Mouse (Mus musculus) ZHBTc4 (cell line): ENCODE data around the gene Cfap299.
A peak's percentile ranks its signal among the peaks of the same experiment; 100 is the strongest.

Experiments
- DNase-seq: peaks from one replicate; pipeline ENCODE4 v3.0.0-alpha.2; 2011; ENCODE audit warnings: low read depth, low spot score

Cfap299 gene

DNA sequence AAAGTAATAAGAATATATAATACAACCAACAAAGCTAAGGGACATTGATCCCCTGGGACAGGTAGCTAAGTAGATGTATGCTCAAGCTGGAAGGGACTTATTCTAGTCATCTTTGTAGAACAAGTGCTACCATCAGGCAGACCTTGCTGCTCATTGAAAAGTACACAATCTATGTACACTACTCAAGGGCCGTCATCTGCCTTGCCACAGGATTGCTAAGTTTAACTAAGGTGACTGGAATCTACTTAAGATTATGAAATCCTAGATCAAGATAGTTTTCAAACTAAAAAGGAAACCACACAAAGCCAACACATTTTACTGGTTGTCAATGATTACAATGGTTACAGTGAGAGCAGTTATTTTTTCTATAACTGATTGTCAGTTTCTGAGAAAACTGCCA is 483.3 kb downstream of the Cfap299 start:
- no peak for DNase-seq

DNA sequence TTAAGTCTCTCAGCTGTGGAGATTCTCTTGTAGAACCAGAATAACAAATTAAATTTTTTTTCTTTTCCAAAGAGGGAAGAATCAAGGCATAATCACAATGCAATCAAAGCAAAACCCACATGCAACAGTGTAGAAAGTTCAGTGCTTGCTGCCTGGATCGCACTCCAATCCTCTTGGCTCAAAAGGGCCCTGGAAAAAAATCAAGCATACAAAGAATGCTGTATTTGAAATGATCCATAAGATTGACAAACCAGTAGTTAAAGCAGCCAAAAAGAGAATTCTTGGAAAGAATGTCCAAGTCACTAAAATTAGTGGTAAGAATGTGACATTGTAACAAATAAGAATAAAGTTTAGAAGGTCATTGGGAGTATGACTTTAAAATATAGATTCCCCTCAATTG is 486.2 kb downstream of the Cfap299 start:
- DNase-seq = no peak

DNA sequence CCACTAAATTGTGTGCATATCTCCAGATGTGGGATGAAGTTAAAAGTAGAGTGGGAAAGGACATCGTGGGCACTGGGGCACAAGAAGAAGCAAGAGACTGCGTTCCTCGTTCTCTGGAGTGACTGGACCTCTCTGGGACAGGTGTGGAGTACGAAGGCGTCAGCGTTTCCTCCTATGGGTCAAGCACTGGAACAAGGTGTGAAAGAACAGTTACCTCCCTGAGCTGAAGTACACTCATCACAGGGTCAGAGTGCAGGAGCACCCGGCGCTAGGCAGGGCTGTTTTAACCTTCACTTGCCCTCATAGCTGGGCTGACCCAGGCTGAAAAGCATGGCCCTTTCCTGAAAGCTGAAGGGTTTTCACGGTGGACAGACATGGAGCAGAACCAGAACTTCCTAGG is 504.7 kb downstream of the Cfap299 start:
- DNase-seq = peak; percentile 4

DNA sequence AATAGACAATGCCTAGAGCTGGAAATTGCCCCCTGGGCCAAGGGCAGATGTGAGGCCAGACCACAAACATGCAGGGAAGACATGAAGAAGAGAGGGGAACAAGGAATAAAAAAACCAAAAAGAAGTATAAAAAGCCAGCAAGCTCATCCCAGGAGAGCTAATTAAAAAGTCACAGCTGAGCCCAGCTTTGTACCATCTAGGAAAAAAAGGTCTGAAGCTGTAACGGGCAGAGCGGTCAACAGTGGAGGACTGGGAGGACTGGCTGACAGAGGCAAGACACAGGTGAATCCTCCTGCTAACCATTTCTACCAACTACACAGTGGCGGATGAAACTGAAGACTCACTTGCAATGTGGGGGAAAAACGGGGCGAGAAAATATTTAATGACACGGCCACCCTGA is 505.2 kb downstream of the Cfap299 start:
- no peak for DNase-seq

DNA sequence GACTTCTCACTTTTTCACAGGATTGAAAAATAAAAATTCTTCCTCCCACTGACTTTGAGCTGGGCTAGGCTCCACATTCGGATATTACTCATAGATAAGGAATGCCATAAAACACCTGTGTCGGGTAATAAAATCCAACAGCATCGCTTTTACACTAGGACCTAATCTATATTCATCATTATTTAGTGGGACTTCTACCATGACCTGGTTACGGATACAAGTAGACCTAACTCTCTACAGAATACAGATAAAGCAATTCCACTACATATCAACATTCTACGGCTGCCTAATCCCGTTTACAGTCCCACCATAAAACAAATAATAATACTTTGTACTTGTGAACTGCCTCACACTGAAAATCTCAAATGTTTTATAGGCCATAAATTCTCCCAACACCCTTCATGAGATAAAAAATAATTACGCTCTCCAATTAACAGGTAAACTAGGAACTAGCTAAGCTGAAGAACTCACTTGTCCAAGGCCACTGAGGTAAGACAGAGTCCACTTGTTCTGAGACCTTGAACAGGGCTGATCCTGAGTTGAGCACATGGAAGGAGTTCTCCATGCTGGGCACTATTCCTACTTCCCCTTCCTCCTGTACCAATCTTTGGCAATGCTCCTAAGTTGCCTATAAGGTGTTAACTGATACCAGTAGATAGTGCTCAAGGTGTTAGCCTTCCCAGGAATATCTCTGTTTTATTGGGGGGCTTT is 513.7 kb downstream of the Cfap299 start:
- DNase-seq = no peak

DNA sequence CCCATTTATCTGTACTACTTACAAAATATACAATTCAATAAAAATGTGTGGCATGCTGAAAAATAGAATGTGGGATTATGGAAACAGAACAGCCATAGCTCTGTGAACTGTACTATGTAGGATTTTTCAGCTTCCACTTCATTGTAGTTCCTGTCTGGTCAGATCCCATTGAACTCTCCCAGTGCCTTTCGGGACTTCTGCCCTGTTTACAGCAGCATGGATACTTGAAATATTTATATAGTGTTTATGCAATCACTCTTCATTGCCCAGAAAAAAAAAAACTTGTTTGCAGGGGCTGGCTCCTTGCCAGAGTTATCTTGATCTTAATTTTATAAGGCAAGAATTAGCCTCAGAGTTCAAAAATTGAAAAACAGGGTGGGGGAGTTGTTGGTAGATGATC is 515.6 kb downstream of the Cfap299 start:
- no peak for DNase-seq
